Mouse (Mus musculus): ENCODE data around the gene Opn4. TPM values are rescaled to one million over a fixed set of nuclear protein-coding genes. Genes with fewer than 3 reads are reported as not detected.

Opn4 gene
- polyA plus RNA-seq, 1 experiment from 2014 or later, result 0.39 TPM

GRCm38 (mm10) chr14:34552226-34552625, 47.7 kb downstream of the Opn4 start:
- Histone ChIP-seq H3K4me1 (ENCODE audit: insufficient read depth, low read length) (0 out of 2 replicates have a peak, but pooled peaks cover 3% of the 10 kb centered on the region), H3K9me3 (ENCODE audit: low read length) (no peaks in the 10 kb centered on the region), H3K27me3 (ENCODE audit: insufficient read depth, low read length) (no peaks in the 10 kb centered on the region), H3K4me3 (ENCODE audit: low read length) (no peak overlapping the region), H3K9ac (replicated peaks; ENCODE audit: low read length) (no peak overlapping the region), H3K36me3 (ENCODE audit: insufficient read depth, low read length) (no peaks in the 10 kb centered on the region), H3K27ac (ENCODE audit: low read length) (no peak overlapping the region), H3K4me2 (replicated peaks; ENCODE audit: low read depth, low read length) (no peak overlapping the region)
- no peak for ATAC-seq (ENCODE audit: low FRiP score, low TSS enrichment)
- 94% methylated on average over 5 of the region's 5 CpGs for WGBS

- Histone ChIP-seq H3K9me3 (ENCODE audit: low read length) (no peaks in the 10 kb centered on the region), H3K27ac (ENCODE audit: low read length) (peak overlapping the region; percentile 87), H3K27me3 (ENCODE audit: insufficient read depth, low read length) (no peaks in the 10 kb centered on the region), H3K36me3 (ENCODE audit: insufficient read depth, low read length) (no peaks in the 10 kb centered on the region), H3K4me2 (replicated peaks; ENCODE audit: low read depth, low read length) (peak overlapping the region; percentile 82), H3K4me1 (ENCODE audit: insufficient read depth, low read length) (0 out of 2 replicates have a peak, but pooled peaks cover 3% of the 10 kb centered on the region), H3K9ac (replicated peaks; ENCODE audit: low read length) (peak overlapping the region; percentile 84), H3K4me3 (ENCODE audit: low read length) (peak overlapping the region; percentile 69)
- ATAC-seq (ENCODE audit: low FRiP score, low TSS enrichment), result peak; percentile 95
- WGBS, result under 1% methylated on average over 52 of the region's 55 CpGs
Measured at GRCm38 (mm10) chr14:34549004-34549671, 50.8 kb downstream of the Opn4 start.

- H3K9ac ChIP-seq (replicated peaks; ENCODE audit: low read length), result peak overlapping the region; percentile 84
- peak overlapping the region; percentile 69 for H3K4me3 ChIP-seq (ENCODE audit: low read length)
- no peaks in the 10 kb centered on the region for H3K9me3 ChIP-seq (ENCODE audit: low read length)
- under 1% methylated on average over 27 of the region's 27 CpGs for WGBS
- no peaks in the 10 kb centered on the region for H3K36me3 ChIP-seq (ENCODE audit: insufficient read depth, low read length)
- peak overlapping the region; percentile 87 for H3K27ac ChIP-seq (ENCODE audit: low read length)
- 0 out of 2 replicates have a peak, but pooled peaks cover 3% of the 10 kb centered on the region for H3K4me1 ChIP-seq (ENCODE audit: insufficient read depth, low read length)
- H3K4me2 ChIP-seq (replicated peaks; ENCODE audit: low read depth, low read length), result peak overlapping the region; percentile 82
- H3K27me3 ChIP-seq (ENCODE audit: insufficient read depth, low read length), result no peaks in the 10 kb centered on the region
- peak; percentile 44 for ATAC-seq (ENCODE audit: low FRiP score, low TSS enrichment)
Measured at GRCm38 (mm10) chr14:34548391-34549001, 51.4 kb downstream of the Opn4 start.

GRCm38 (mm10) chr14:34544545-34544944, 55.4 kb downstream of the Opn4 start:
- Histone ChIP-seq H3K36me3 (ENCODE audit: insufficient read depth, low read length) (no peaks in the 10 kb centered on the region), H3K4me3 (ENCODE audit: low read length) (no peak overlapping the region), H3K27me3 (ENCODE audit: insufficient read depth, low read length) (no peaks in the 10 kb centered on the region; the same call in 1 of the 2 replicates), H3K27ac (ENCODE audit: low read length) (no peak overlapping the region), H3K4me2 (replicated peaks; ENCODE audit: low read depth, low read length) (no peak overlapping the region), H3K4me1 (ENCODE audit: insufficient read depth, low read length) (peaks cover 6% of the 10 kb centered on the region), H3K9me3 (ENCODE audit: low read length) (no peaks in the 10 kb centered on the region), H3K9ac (replicated peaks; ENCODE audit: low read length) (no peak overlapping the region)
- ATAC-seq (ENCODE audit: low FRiP score, low TSS enrichment), result no peak
- 84% methylated on average over 2 of the region's 2 CpGs for WGBS

GRCm38 (mm10) chr14:34544001-34544400, 55.9 kb downstream of the Opn4 start:
- WGBS, result 91% methylated on average over 6 of the region's 6 CpGs
- H3K27ac ChIP-seq (ENCODE audit: low read length), result no peak overlapping the region
- no peak overlapping the region for H3K9ac ChIP-seq (replicated peaks; ENCODE audit: low read length)
- H3K4me1 ChIP-seq (ENCODE audit: insufficient read depth, low read length), result peaks cover 6% of the 10 kb centered on the region
- H3K4me3 ChIP-seq (ENCODE audit: low read length), result no peak overlapping the region
- ATAC-seq (ENCODE audit: low FRiP score, low TSS enrichment), result no peak
- H3K36me3 ChIP-seq (ENCODE audit: insufficient read depth, low read length), result no peaks in the 10 kb centered on the region
- H3K27me3 ChIP-seq (ENCODE audit: insufficient read depth, low read length), result no peaks in the 10 kb centered on the region; the same call in 1 of the 2 replicates
- no peaks in the 10 kb centered on the region for H3K9me3 ChIP-seq (ENCODE audit: low read length)
- H3K4me2 ChIP-seq (replicated peaks; ENCODE audit: low read depth, low read length), result no peak overlapping the region

GRCm38 (mm10) chr14:34543596-34543995, 56.3 kb downstream of the Opn4 start:
- Histone ChIP-seq H3K9me3 (ENCODE audit: low read length) (no peaks in the 10 kb centered on the region), H3K4me2 (replicated peaks; ENCODE audit: low read depth, low read length) (no peak overlapping the region), H3K27ac (ENCODE audit: low read length) (no peak overlapping the region), H3K27me3 (ENCODE audit: insufficient read depth, low read length) (no peaks in the 10 kb centered on the region; the same call in 1 of the 2 replicates), H3K4me3 (ENCODE audit: low read length) (no peak overlapping the region), H3K9ac (replicated peaks; ENCODE audit: low read length) (no peak overlapping the region), H3K36me3 (ENCODE audit: insufficient read depth, low read length) (no peaks in the 10 kb centered on the region), H3K4me1 (ENCODE audit: insufficient read depth, low read length) (peaks cover 6% of the 10 kb centered on the region)
- no peak for ATAC-seq (ENCODE audit: low FRiP score, low TSS enrichment)
- WGBS, result 86% methylated on average over 6 of the region's 6 CpGs

- Histone ChIP-seq H3K27ac (ENCODE audit: low read length) (no peak overlapping the region), H3K4me1 (ENCODE audit: insufficient read depth, low read length) (peaks cover 4% of the 10 kb centered on the region), H3K27me3 (ENCODE audit: insufficient read depth, low read length) (no peaks in the 10 kb centered on the region; the same call in 1 of the 2 replicates), H3K4me3 (ENCODE audit: low read length) (no peak overlapping the region), H3K9ac (replicated peaks; ENCODE audit: low read length) (no peak overlapping the region), H3K4me2 (replicated peaks; ENCODE audit: low read depth, low read length) (no peak overlapping the region), H3K36me3 (ENCODE audit: insufficient read depth, low read length) (no peaks in the 10 kb centered on the region), H3K9me3 (ENCODE audit: low read length) (no peaks in the 10 kb centered on the region)
- WGBS, result 79% methylated on average over 5 of the region's 5 CpGs
- ATAC-seq (ENCODE audit: low FRiP score, low TSS enrichment), result no peak
Measured at GRCm38 (mm10) chr14:34541896-34542295, 58.0 kb downstream of the Opn4 start.

GRCm38 (mm10) chr14:34540685-34541162, 59.2 kb downstream of the Opn4 start:
- peaks cover 3% of the 10 kb centered on the region; the same call in 1 of the 2 replicates for H3K27me3 ChIP-seq (ENCODE audit: insufficient read depth, low read length)
- H3K9ac ChIP-seq (replicated peaks; ENCODE audit: low read length), result peak overlapping the region; percentile 57
- H3K36me3 ChIP-seq (ENCODE audit: insufficient read depth, low read length), result no peaks in the 10 kb centered on the region
- peak overlapping the region; percentile 44 for H3K4me2 ChIP-seq (replicated peaks; ENCODE audit: low read depth, low read length)
- peak overlapping the region; percentile 92 for H3K27ac ChIP-seq (ENCODE audit: low read length)
- peaks cover 4% of the 10 kb centered on the region for H3K4me1 ChIP-seq (ENCODE audit: insufficient read depth, low read length)
- H3K4me3 ChIP-seq (ENCODE audit: low read length), result peak overlapping the region; percentile 12; the same call in 1 of the 2 replicates
- peak; percentile 91 for ATAC-seq (ENCODE audit: low FRiP score, low TSS enrichment)
- WGBS, result 11% methylated on average over 17 of the region's 17 CpGs
- H3K9me3 ChIP-seq (ENCODE audit: low read length), result no peaks in the 10 kb centered on the region
